Mouse (Mus musculus) cerebellum, adult 2 months (tissue): ENCODE measurements around the gene Zfp280d. TPM values are rescaled to one million over a fixed set of nuclear protein-coding genes. Genes with fewer than 3 reads are reported as not detected.

Experiments
- DNase-seq, 2 experiments: peaks; one replicate each; pipeline ENCODE4 v3.0.0; 2021
- H3K27ac ChIP-seq: fragments of 200-500 bp; 2 replicates; pipeline ENCODE4 v1.5.1; 2012; ENCODE audit warnings: low read length, control low read depth, inconsistent platforms; ENCODE audit not compliant: insufficient read depth
- H3K27me3 ChIP-seq: fragments of 200-500 bp; 2 replicates; pipeline ENCODE4 v1.6.1; 2012; ENCODE audit warnings: inconsistent platforms, mild to moderate bottlenecking, low read length, moderate library complexity; ENCODE audit not compliant: control insufficient read depth, insufficient read depth
- H3K4me1 ChIP-seq: fragments of 200-500 bp; 2 replicates; pipeline ENCODE4 v1.6.1; 2011; ENCODE audit warnings: low read length; ENCODE audit not compliant: control insufficient read depth, insufficient read depth
- H3K4me3 ChIP-seq: fragments of 200-500 bp; replicated peaks from 2 replicates; pipeline ENCODE3; 2011; ENCODE audit warnings: mild to moderate bottlenecking, low read depth, low read length, control low read depth; ENCODE audit not compliant: insufficient read depth
- CTCF ChIP-seq: fragments of 200-500 bp; IDR thresholded peaks from 2 replicates; pipeline ENCODE4 v1.5.1; 2011; ENCODE audit warnings: low read depth, mild to moderate bottlenecking, control low read depth, low read length, moderate library complexity, borderline replicate concordance; ENCODE audit not compliant: insufficient read depth
- POLR2A ChIP-seq: fragments of 200-500 bp; IDR thresholded peaks from 2 replicates; pipeline ENCODE4 v1.6.1; 2011; ENCODE audit warnings: low read length, control low read depth, borderline replicate concordance; ENCODE audit not compliant: insufficient read depth
- WGBS: fragments of 180-500 bp; shearing (Covaris S2); methylation state at CpG from one replicate; pipeline ENCODE4 v1.1.7; 2018; 5-methylcytosine and 5-hydroxymethylcytosine counted together
- polyA plus RNA-seq: library from polyadenylated mRNA; depleted of rRNA; stranded (reverse); fragments of >200 nt; gene quantifications from 2 replicates; pipeline ENCODE4 v1.2.3, GENCODE M21; 2012

Zfp280d gene
- polyA plus RNA-seq, 1 experiment, result 54.0 TPM

DNA sequence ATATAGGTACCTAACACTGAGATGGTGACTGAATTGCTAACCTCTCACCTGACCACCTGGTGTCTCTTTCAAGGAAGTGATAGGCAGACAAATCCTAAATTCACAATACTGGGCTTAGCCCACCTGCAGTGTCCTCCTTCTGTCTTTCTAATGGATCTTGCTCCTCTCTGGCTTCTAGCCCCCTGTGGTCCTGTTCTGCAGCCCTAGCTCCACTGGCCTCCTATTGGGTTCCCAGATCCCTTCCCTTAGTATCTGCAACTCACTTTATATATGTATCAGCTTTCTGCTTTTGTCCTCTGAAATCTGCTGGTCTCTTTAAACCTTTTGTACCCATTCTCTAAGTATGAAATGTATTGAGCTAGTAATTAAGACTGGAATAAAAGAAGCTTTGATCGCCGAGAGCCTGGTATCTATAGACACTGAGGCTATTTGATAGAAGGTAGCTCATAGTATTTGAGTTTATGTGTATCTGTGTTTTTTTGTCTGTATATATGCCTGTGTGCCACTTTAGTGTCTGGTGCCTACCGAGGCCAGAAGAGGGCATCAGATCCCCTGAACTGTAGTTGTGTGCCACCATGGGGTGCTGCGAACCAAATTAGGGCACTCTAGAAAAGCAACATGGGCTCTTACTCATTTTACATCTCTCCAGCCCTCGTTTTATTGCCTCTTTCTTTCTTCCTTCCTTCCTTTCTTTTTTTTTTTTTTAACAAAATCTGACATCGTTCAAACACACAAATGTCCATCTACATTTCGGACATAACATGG is 832 bp upstream of the Zfp280d start:
- Histone ChIP-seq H3K27ac (no peak overlapping the region), H3K4me3 (no peak overlapping the region), H3K27me3 (no peaks in the 10 kb centered on the region), H3K4me1 (no peaks in the 10 kb centered on the region)
- no peak for TF ChIP-seq CTCF
- no peak for TF ChIP-seq POLR2A
- no peak for DNase-seq
- WGBS, result 88% methylated on average over 7 of the region's 7 CpGs

DNA sequence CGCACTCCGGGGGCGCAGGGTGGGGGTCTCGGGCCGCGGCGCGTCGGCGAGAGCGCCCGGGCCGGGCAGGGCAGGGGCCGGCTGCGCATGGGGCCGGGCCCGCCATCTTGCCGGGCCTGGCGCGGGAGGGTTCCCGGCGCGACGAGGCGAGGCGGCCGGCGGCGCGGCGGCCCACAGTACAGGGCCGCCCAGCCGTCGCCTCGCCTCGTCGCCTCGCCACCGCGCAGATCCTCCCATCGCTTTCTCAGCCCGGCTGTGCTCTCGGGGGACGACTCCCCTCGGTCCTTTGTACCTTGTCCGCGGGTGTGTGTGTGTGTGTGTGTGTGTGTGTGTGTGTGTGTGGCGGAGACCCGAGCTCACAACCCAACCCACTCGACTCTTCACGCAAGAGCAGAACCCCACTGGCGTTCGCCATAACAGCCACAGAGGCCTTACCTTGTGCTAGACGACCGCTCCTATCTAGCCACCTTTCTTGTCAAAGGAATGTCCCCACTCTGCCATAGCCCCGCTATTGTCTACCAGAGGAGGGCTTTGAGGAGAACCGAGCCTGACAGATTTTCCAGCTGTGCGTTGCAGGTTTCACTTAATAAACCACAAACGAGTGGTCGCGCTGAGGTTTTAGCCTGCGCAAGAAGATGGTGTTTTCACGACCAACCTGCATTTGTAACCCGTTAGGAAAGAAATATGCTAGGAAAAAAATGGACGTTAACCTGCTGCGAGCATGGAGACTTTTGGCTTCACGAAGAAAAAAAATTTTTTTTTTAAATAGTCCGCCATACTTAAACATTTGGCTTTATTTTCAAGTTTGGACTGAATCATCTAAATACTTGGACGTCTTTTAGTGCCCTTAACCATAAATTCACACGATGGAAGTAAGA is 680 bp downstream of the Zfp280d start:
- no peaks in the 10 kb centered on the region for H3K27me3 ChIP-seq
- 2% methylated on average over 61 of the region's 70 CpGs for WGBS
- peak; percentile 67 to 80 for DNase-seq
- H3K4me1 ChIP-seq, result no peaks in the 10 kb centered on the region; the same call in 1 of the 2 replicates
- peak overlapping the region; percentile 97 for H3K4me3 ChIP-seq
- peak overlapping the region; percentile 85 for H3K27ac ChIP-seq
- TF ChIP-seq POLR2A (peak; percentile 12; the same call in 1 of the 2 replicates), CTCF (no peak)

DNA sequence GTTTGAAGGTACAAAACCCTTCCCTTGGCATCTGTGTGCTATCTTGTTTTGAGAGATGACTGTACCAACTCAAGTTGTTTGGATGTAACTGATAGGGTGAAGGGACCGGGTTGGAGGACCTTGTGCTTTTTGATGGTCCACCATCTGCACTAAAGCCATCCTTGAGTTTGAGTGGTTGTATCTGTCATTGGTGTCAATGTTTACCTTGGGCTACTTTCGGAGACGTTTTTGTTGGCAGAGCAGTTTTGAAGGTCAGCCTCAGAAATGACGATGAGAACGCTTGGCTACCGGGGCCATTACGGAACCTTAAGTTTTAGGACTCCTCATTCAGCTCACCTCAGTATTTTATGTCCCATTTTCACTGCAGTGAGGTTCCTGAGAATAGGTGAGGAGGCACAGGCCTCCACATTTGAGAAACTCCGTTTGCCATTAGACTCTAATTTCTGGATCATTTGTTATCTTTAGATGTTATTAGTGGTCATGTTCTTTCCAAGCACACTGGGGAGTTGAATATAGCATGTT is 1.4 kb downstream of the Zfp280d start:
- 11% methylated on average over 8 of the region's 8 CpGs for WGBS
- no peaks in the 10 kb centered on the region; the same call in 1 of the 2 replicates for H3K4me1 ChIP-seq
- DNase-seq, result peak; percentile 18 to 42
- peak overlapping the region; percentile 46; the same call in 1 of the 2 replicates for H3K27ac ChIP-seq
- H3K4me3 ChIP-seq, result peak overlapping the region; percentile 97
- no peaks in the 10 kb centered on the region for H3K27me3 ChIP-seq
- TF ChIP-seq POLR2A (no peak), CTCF (no peak)

DNA sequence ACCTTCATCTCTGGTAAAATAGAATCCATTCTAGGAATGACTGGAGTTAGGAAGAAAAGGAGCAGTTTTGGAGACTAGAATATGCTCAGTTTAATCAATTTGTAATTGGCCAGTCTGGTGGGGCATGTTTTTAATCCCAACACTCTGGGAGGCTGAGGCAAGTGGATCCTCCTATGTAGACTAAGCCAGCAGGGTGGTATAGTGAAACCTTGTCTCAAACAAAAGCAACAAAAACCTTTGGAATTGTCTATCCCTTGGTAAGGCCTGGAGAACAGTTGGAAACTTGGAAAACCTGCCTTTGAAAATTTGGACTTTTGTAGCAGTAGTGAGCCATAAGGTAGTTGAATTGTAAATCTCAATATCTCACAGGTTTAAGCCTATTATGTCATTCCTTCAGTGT is 2.3 kb downstream of the Zfp280d start:
- TF ChIP-seq POLR2A (no peak), CTCF (no peak)
- DNase-seq, result no peak
- H3K27me3 ChIP-seq, result no peaks in the 10 kb centered on the region
- peak overlapping the region; percentile 7 for H3K4me3 ChIP-seq
- H3K27ac ChIP-seq, result no peak overlapping the region
- H3K4me1 ChIP-seq, result no peaks in the 10 kb centered on the region; the same call in 1 of the 2 replicates

DNA sequence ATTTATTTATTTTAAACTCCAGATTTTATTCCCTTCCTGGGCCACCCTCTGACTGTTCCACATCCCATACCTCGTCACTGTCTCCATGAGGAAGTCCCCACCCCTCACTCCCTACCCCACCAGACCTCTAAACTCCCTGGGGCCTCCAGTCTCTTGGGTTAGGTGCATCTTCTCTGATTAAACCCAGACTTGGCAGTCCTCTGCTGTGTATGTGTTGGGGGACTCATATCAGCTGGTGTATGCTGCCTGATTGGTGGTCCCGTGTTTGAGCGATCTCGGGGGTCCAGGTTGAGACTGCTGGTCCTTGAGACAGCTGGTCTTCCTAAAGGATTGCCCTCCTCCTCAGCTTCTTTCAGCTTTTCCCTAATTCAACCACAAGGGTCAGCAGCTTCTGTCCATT is 5.3 kb downstream of the Zfp280d start:
- WGBS, result 84% methylated on average over 4 of the region's 4 CpGs
- Histone ChIP-seq H3K4me3 (no peak overlapping the region), H3K27ac (no peak overlapping the region), H3K4me1 (no peaks in the 10 kb centered on the region; the same call in 1 of the 2 replicates), H3K27me3 (no peaks in the 10 kb centered on the region)
- no peak for DNase-seq
- TF ChIP-seq CTCF (no peak), POLR2A (no peak)

DNA sequence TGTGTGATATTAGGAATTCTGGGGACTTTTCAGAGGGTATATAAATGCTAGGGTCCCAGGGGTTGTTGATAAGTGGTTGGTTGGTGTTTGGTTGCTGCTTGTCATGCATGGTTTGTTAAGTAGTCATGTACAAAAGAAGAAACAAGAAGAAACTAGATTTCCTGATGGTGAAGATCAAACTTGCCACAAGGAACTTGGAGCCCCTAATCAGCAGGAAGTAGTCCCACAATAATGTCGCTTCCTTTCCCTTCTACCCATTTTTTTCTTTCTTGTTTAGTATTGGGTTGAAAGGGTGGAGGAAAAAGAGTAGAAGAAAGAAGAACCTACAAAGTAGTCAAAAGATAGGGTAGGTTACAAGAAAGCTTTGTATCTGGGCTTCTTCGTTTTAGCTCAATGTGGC is 13.0 kb downstream of the Zfp280d start:
- DNase-seq, result no peak
- no peak overlapping the region for H3K4me3 ChIP-seq
- no peak overlapping the region for H3K27ac ChIP-seq
- H3K27me3 ChIP-seq, result no peaks in the 10 kb centered on the region
- no peaks in the 10 kb centered on the region for H3K4me1 ChIP-seq
- TF ChIP-seq CTCF, result no peak
- TF ChIP-seq POLR2A, result no peak
- 89% methylated on average over 2 of the region's 2 CpGs for WGBS

DNA sequence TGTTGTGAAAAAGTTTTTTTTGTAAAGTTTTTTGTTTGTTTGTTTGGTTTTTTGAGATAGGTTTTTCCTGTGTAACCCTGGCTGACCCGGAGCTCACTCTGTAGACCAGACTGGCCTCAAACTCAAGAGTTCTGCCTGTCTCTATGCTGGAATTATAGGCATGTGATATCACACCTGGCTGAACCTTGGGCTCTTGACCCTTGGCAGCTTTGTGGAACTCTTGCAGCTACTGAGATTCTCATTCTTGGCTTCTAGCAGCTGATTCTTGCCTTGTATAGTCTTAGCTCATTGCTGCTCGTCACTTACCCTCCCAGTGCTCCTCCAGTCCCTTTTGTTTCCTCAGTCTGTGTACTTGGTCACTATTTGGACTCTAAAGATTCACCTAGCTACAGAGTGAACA is 13.6 kb downstream of the Zfp280d start:
- Histone ChIP-seq H3K4me1 (no peaks in the 10 kb centered on the region), H3K27me3 (no peaks in the 10 kb centered on the region), H3K4me3 (no peak overlapping the region), H3K27ac (no peak overlapping the region)
- DNase-seq, result no peak
- 77% methylated on average over 2 of the region's 2 CpGs for WGBS
- TF ChIP-seq CTCF, result no peak
- no peak for TF ChIP-seq POLR2A
